Mouse (Mus musculus) liver, embryonic 15.5 days (tissue): ENCODE data around the gene Spaar. TPM values are rescaled to one million over a fixed set of nuclear protein-coding genes. Genes with fewer than 3 reads are reported as not detected.

ENCODE experiments used
- ATAC-seq: fragments of 200-750 bp; cut with Nextera tagmentation; 2 replicates; pipeline ENCODE4 v1.8.0; 2017; ENCODE audit warnings: moderate number of reproducible peaks, mild to moderate bottlenecking, moderate library complexity; ENCODE audit not compliant: insufficient read depth
- H3K27ac ChIP-seq: fragments of 300-500 bp; sonication (generic); replicated peaks from 2 replicates; pipeline ENCODE4 v1.5.1; 2015; ENCODE audit warnings: mild to moderate bottlenecking, inconsistent platforms
- H3K27me3 ChIP-seq: fragments of 300-500 bp; sonication (generic); 2 replicates; pipeline ENCODE4 v1.6.1; 2015; ENCODE audit warnings: mild to moderate bottlenecking, inconsistent platforms
- H3K36me3 ChIP-seq: fragments of 300-500 bp; sonication (generic); replicated peaks from 2 replicates; pipeline ENCODE4 v1.6.1; 2015; ENCODE audit warnings: moderate library complexity, mild to moderate bottlenecking, inconsistent platforms
- H3K4me1 ChIP-seq: fragments of 300-500 bp; sonication (generic); replicated peaks from 2 replicates; pipeline ENCODE4 v1.6.1; 2015; ENCODE audit warnings: inconsistent platforms
- H3K4me2 ChIP-seq: fragments of 300-500 bp; sonication (generic); 2 replicates; pipeline ENCODE4 v1.6.1; 2015; ENCODE audit warnings: moderate library complexity, mild to moderate bottlenecking, inconsistent platforms
- H3K4me3 ChIP-seq: fragments of 300-500 bp; sonication (generic); replicated peaks from 2 replicates; pipeline ENCODE4 v1.5.1; 2015; ENCODE audit warnings: mild to moderate bottlenecking, inconsistent platforms
- H3K9ac ChIP-seq: fragments of 300-500 bp; sonication (generic); 2 replicates; pipeline ENCODE4 v1.6.1; 2015; ENCODE audit warnings: moderate library complexity, mild to moderate bottlenecking, inconsistent platforms
- H3K9me3 ChIP-seq: fragments of 300-500 bp; sonication (generic); replicated peaks from 2 replicates; pipeline ENCODE4 v1.6.1; 2016; ENCODE audit warnings: inconsistent platforms
- WGBS: fragments of 180-500 bp; shearing (Covaris S2); methylation state at CpG from one replicate; pipeline ENCODE4 v1.1.7; 2015; ENCODE audit warnings: mixed read lengths; ENCODE audit not compliant: insufficient replicate concordance; 5-methylcytosine and 5-hydroxymethylcytosine counted together
- polyA plus RNA-seq: library from polyadenylated mRNA; unstranded; fragments of >200 nt; fragmentation: Nextera tagmentation; extraction: Ambion mirVana; gene quantifications from 2 replicates; pipeline ENCODE4 v1.2.1, GENCODE M21; 2015

Gene Spaar
- polyA plus RNA-seq, 1 experiment from 2014 or later = 0.02 TPM

GRCm38 (mm10) chr4:43729126-43729525 is 708 bp upstream of the Spaar start:
- no peak for ATAC-seq
- H3K36me3 ChIP-seq = no peaks in the 10 kb centered on the region
- H3K4me2 ChIP-seq = no peak overlapping the region
- 14% methylated on average over 3 of the region's 3 CpGs for WGBS
- no peaks in the 10 kb centered on the region for H3K27me3 ChIP-seq
- 0 out of 2 replicates have a peak overlapping the region, but pooled peaks have one; percentile 26 for H3K27ac ChIP-seq
- H3K9ac ChIP-seq = no peak overlapping the region
- H3K4me3 ChIP-seq = no peak overlapping the region
- H3K4me1 ChIP-seq = peaks cover 33% of the 10 kb centered on the region
- H3K9me3 ChIP-seq = no peaks in the 10 kb centered on the region

GRCm38 (mm10) chr4:43730750-43731297 is 990 bp downstream of the Spaar start:
- no peaks in the 10 kb centered on the region for H3K36me3 ChIP-seq
- H3K27me3 ChIP-seq = no peaks in the 10 kb centered on the region
- no peak overlapping the region for H3K27ac ChIP-seq
- no peaks in the 10 kb centered on the region for H3K9me3 ChIP-seq
- 56% methylated on average over 21 of the region's 21 CpGs for whole genome bisulfite sequencing
- no peak overlapping the region for H3K4me3 ChIP-seq
- H3K4me2 ChIP-seq = no peak overlapping the region
- no peak overlapping the region for H3K9ac ChIP-seq
- H3K4me1 ChIP-seq = peaks cover 33% of the 10 kb centered on the region
- ATAC-seq = no peak

- Histone ChIP-seq H3K4me2 (no peak overlapping the region), H3K9ac (no peak overlapping the region), H3K36me3 (no peaks in the 10 kb centered on the region), H3K9me3 (no peaks in the 10 kb centered on the region), H3K27me3 (no peaks in the 10 kb centered on the region), H3K4me1 (peaks cover 33% of the 10 kb centered on the region), H3K4me3 (no peak overlapping the region), H3K27ac (no peak overlapping the region)
- 0% methylated on average over 1 of the region's 1 CpGs for WGBS
- no peak for ATAC-seq
Measured at GRCm38 (mm10) chr4:43732171-43732570, 2.3 kb downstream of the Spaar start.

GRCm38 (mm10) chr4:43733186-43733585 is 3.4 kb downstream of the Spaar start:
- Histone ChIP-seq H3K27me3 (no peaks in the 10 kb centered on the region), H3K4me3 (no peak overlapping the region), H3K36me3 (no peaks in the 10 kb centered on the region), H3K4me2 (no peak overlapping the region), H3K9me3 (no peaks in the 10 kb centered on the region), H3K27ac (no peak overlapping the region), H3K9ac (no peak overlapping the region), H3K4me1 (peaks cover 25% of the 10 kb centered on the region)
- 59% methylated on average over 5 of the region's 5 CpGs for WGBS
- no peak for ATAC-seq

DNA sequence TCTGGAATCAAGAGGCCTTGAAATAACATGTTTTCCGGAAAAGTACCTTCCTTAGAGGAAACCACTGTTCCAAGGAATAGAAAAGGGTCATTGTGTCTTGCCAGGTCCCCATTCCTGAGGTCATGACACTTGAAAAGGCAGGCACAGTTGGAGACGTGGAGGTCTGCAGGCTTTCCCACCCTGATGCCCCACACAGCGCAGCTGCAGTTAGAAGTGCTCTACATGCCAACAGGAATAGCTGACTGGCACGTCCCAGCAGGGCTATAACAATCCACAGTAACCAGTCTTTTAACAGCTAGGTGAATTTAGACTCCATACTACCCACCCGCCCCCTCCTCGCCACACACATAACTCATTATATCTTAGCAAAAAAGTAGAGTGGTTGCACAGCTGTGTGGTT is 7.3 kb downstream of the Spaar start:
- Histone ChIP-seq H3K9me3 (no peaks in the 10 kb centered on the region), H3K9ac (no peak overlapping the region), H3K27ac (no peak overlapping the region), H3K4me1 (no peaks in the 10 kb centered on the region), H3K4me2 (no peak overlapping the region), H3K36me3 (no peaks in the 10 kb centered on the region), H3K27me3 (no peaks in the 10 kb centered on the region), H3K4me3 (no peak overlapping the region)
- 56% methylated on average over 6 of the region's 6 CpGs for WGBS
- no peak for ATAC-seq

GRCm38 (mm10) chr4:43738989-43739674 is 9.3 kb downstream of the Spaar start:
- Histone ChIP-seq H3K4me2 (no peak overlapping the region), H3K36me3 (no peaks in the 10 kb centered on the region), H3K27ac (no peak overlapping the region), H3K27me3 (no peaks in the 10 kb centered on the region), H3K9ac (no peak overlapping the region), H3K9me3 (no peaks in the 10 kb centered on the region), H3K4me1 (no peaks in the 10 kb centered on the region), H3K4me3 (no peak overlapping the region)
- no peak for ATAC-seq
- WGBS = 55% methylated on average over 8 of the region's 8 CpGs

DNA sequence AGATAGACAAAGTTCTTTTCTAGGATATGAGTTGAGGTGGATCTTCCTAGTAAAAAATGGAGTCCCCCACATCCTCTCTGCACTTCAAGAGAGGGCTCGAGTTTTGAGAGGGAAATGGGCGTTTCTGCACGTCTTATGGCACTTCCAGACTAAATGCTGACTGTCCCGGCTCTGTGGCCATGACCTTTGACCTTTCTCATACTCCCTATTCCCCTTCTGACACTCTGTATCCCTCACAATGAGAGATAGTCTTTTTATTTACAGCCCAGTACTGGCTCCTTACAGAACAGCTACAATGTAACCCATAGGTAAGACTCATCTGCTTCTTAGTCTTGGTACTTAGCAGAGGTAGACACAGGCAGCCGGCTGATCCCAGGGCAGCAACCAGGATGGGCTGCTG is 11.7 kb downstream of the Spaar start:
- no peak for ATAC-seq

GRCm38 (mm10) chr4:43742637-43743036 is 12.8 kb downstream of the Spaar start:
- WGBS = 34% methylated on average over 4 of the region's 4 CpGs
- Histone ChIP-seq H3K4me3 (no peak overlapping the region), H3K4me1 (no peaks in the 10 kb centered on the region), H3K9ac (no peak overlapping the region), H3K27ac (no peak overlapping the region), H3K4me2 (no peak overlapping the region), H3K36me3 (no peaks in the 10 kb centered on the region), H3K27me3 (no peaks in the 10 kb centered on the region), H3K9me3 (no peaks in the 10 kb centered on the region)
- no peak for ATAC-seq

More for the DNA sequence above, 11.7 kb downstream of the Spaar start:
- Histone ChIP-seq H3K27me3 (no peaks in the 10 kb centered on the region), H3K9ac (no peak overlapping the region), H3K36me3 (no peaks in the 10 kb centered on the region), H3K4me3 (no peak overlapping the region), H3K4me2 (no peak overlapping the region), H3K27ac (no peak overlapping the region), H3K4me1 (no peaks in the 10 kb centered on the region), H3K9me3 (no peaks in the 10 kb centered on the region)
- 46% methylated on average over 5 of the region's 5 CpGs for WGBS

DNA sequence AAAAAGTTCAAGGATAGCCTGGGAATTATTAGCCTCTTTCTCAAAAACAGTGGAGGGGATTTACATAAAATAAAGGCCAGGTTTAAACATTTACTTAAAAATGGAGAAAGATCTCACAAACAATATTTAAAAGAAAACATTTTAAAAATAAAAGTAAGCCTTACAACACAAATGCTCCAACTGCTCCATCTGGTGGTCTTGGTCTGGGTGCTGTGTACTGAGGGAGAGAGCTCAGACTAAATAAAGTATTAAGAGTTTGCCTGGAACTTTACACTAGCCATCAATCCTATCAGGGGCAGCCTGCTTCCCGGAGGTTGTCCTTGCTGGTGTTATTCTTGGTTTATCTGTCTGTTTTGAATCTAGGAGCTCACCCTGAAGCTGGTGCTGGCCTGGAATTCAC is 13.3 kb downstream of the Spaar start:
- no peak overlapping the region for H3K9ac ChIP-seq
- no peaks in the 10 kb centered on the region for H3K9me3 ChIP-seq
- no peaks in the 10 kb centered on the region for H3K36me3 ChIP-seq
- no peak overlapping the region for H3K4me2 ChIP-seq
- WGBS = 28% methylated on average over 1 of the region's 1 CpGs
- ATAC-seq = no peak
- H3K4me3 ChIP-seq = no peak overlapping the region
- no peaks in the 10 kb centered on the region for H3K27me3 ChIP-seq
- no peaks in the 10 kb centered on the region for H3K4me1 ChIP-seq
- no peak overlapping the region for H3K27ac ChIP-seq

DNA sequence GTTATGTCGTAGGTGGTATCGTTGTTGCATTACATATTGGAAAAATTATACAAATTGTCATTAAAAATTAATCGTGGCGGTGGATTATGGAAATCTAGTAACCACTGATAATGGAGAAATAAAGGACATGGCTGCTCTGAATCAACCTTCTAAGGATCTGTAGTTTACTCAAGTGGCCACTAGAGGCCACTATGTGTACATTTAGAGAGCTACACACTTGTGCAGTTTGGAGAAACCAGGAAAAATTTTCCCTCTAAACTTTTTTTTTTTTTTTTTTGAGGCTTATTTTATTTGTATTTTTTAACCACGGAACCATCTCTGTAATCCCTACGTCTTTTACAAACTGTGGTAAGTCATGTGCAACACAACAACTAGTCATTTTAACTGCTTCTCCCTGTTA is 15.4 kb downstream of the Spaar start:
- H3K4me3 ChIP-seq = no peak overlapping the region
- no peak overlapping the region for H3K27ac ChIP-seq
- H3K9ac ChIP-seq = no peak overlapping the region
- no peaks in the 10 kb centered on the region for H3K4me1 ChIP-seq
- no peak overlapping the region for H3K4me2 ChIP-seq
- 10% methylated on average over 6 of the region's 6 CpGs for WGBS
- no peaks in the 10 kb centered on the region for H3K36me3 ChIP-seq
- no peaks in the 10 kb centered on the region for H3K9me3 ChIP-seq
- no peaks in the 10 kb centered on the region for H3K27me3 ChIP-seq
- ATAC-seq = no peak

GRCm38 (mm10) chr4:43757213-43757612 is 27.4 kb downstream of the Spaar start:
- Histone ChIP-seq H3K4me3 (no peak overlapping the region), H3K9me3 (no peaks in the 10 kb centered on the region), H3K27ac (no peak overlapping the region), H3K27me3 (no peaks in the 10 kb centered on the region), H3K36me3 (no peaks in the 10 kb centered on the region), H3K9ac (no peak overlapping the region), H3K4me1 (no peaks in the 10 kb centered on the region), H3K4me2 (no peak overlapping the region)
- no peak for ATAC-seq
- 24% methylated on average over 6 of the region's 6 CpGs for WGBS
